Mouse (Mus musculus) limb, embryonic 13.5 days (tissue): ENCODE results near the gene Lgals3bp. TPM values are rescaled to one million over a fixed set of nuclear protein-coding genes. Genes with fewer than 3 reads are reported as not detected.

Experiments
- ATAC-seq: fragments of 200-750 bp; cut with Nextera tagmentation; 2 replicates; pipeline ENCODE4 v1.8.0; 2017; ENCODE audit warnings: low read depth, moderate number of reproducible peaks, moderate TSS enrichment; ENCODE audit not compliant: low FRiP score
- H3K27ac ChIP-seq: fragments of 300-500 bp; sonication (generic); 2 replicates; pipeline ENCODE4 v1.5.1; 2015; ENCODE audit warnings: inconsistent platforms, mild to moderate bottlenecking, moderate library complexity
- H3K27me3 ChIP-seq: fragments of 300-500 bp; sonication (generic); 2 replicates; pipeline ENCODE4 v1.6.1; 2015; ENCODE audit warnings: mild to moderate bottlenecking, inconsistent platforms
- H3K36me3 ChIP-seq: fragments of 300-500 bp; sonication (generic); 2 replicates; pipeline ENCODE4 v1.6.1; 2015; ENCODE audit warnings: inconsistent platforms, mild to moderate bottlenecking, moderate library complexity
- H3K4me1 ChIP-seq: fragments of 300-500 bp; sonication (generic); 2 replicates; pipeline ENCODE4 v1.6.1; 2015; ENCODE audit warnings: inconsistent platforms
- H3K4me2 ChIP-seq: fragments of 300-500 bp; sonication (generic); replicated peaks from 2 replicates; pipeline ENCODE4 v1.6.1; 2015; ENCODE audit warnings: inconsistent platforms, mild to moderate bottlenecking, moderate library complexity
- H3K4me3 ChIP-seq: fragments of 300-500 bp; sonication (generic); 2 replicates; pipeline ENCODE4 v1.5.1; 2015; ENCODE audit warnings: moderate library complexity, mild to moderate bottlenecking, inconsistent platforms
- H3K9ac ChIP-seq: fragments of 300-500 bp; sonication (generic); 2 replicates; pipeline ENCODE4 v1.6.1; 2015; ENCODE audit warnings: mild to moderate bottlenecking, inconsistent platforms
- H3K9me3 ChIP-seq: fragments of 300-500 bp; sonication (generic); 2 replicates; pipeline ENCODE4 v1.6.1; 2016; ENCODE audit warnings: inconsistent platforms
- WGBS: fragments of 180-500 bp; shearing (Covaris S2); methylation state at CpG from one replicate; pipeline ENCODE4 v1.1.7; 2015; 5-methylcytosine and 5-hydroxymethylcytosine counted together
- polyA plus RNA-seq: library from polyadenylated mRNA; unstranded; fragments of >200 nt; fragmentation: Nextera tagmentation; extraction: Ambion mirVana; gene quantifications from 2 replicates; pipeline ENCODE4 v1.2.1, GENCODE M21; 2015

Gene Lgals3bp
- polyA plus RNA-seq, 1 experiment from 2014 or later, result 7.3 TPM

- Histone ChIP-seq H3K27me3 (no peaks in the 10 kb centered on the region), H3K27ac (peak overlapping the region; percentile 65; the same call in 1 of the 2 replicates), H3K4me3 (no peak overlapping the region), H3K4me1 (peaks cover 95% of the 10 kb centered on the region), H3K9me3 (no peaks in the 10 kb centered on the region), H3K9ac (no peak overlapping the region), H3K4me2 (peak overlapping the region; percentile 35; the same call in 1 of the 2 replicates), H3K36me3 (peaks cover 22% of the 10 kb centered on the region)
- WGBS, result 83% methylated on average over 5 of the region's 5 CpGs
- no peak for ATAC-seq
Observed at GRCm38 (mm10) chr11:118349494-118349893, 52.4 kb downstream of the Lgals3bp start.

GRCm38 (mm10) chr11:118348877-118349276 is 53.0 kb downstream of the Lgals3bp start:
- Histone ChIP-seq H3K36me3 (peaks cover 22% of the 10 kb centered on the region), H3K9me3 (no peaks in the 10 kb centered on the region), H3K4me3 (no peak overlapping the region), H3K4me2 (peak overlapping the region; percentile 35), H3K27ac (peak overlapping the region; percentile 73), H3K4me1 (peaks cover 93% of the 10 kb centered on the region), H3K27me3 (no peaks in the 10 kb centered on the region), H3K9ac (0 out of 2 replicates have a peak overlapping the region, but pooled peaks have one; percentile 43)
- no peak; the same call in 1 of the 2 replicates for ATAC-seq
- WGBS, result 44% methylated on average over 5 of the region's 5 CpGs

GRCm38 (mm10) chr11:118348419-118348818 is 53.5 kb downstream of the Lgals3bp start:
- no peak for ATAC-seq
- Histone ChIP-seq H3K4me2 (0 out of 2 replicates have a peak overlapping the region, but pooled peaks have one; percentile 35), H3K27ac (peak overlapping the region; percentile 73), H3K9me3 (no peaks in the 10 kb centered on the region), H3K9ac (no peak overlapping the region), H3K36me3 (peaks cover 22% of the 10 kb centered on the region), H3K4me1 (peaks cover 93% of the 10 kb centered on the region), H3K27me3 (no peaks in the 10 kb centered on the region), H3K4me3 (no peak overlapping the region)
- 48% methylated on average over 3 of the region's 3 CpGs for WGBS

GRCm38 (mm10) chr11:118347911-118348310 is 54.0 kb downstream of the Lgals3bp start:
- Histone ChIP-seq H3K9me3 (no peaks in the 10 kb centered on the region), H3K4me3 (no peak overlapping the region), H3K4me2 (no peak overlapping the region), H3K27me3 (no peaks in the 10 kb centered on the region), H3K27ac (no peak overlapping the region), H3K4me1 (peaks cover 93% of the 10 kb centered on the region), H3K36me3 (peaks cover 22% of the 10 kb centered on the region), H3K9ac (no peak overlapping the region)
- ATAC-seq, result no peak
- WGBS, result 79% methylated on average over 12 of the region's 12 CpGs

GRCm38 (mm10) chr11:118347391-118347790 is 54.5 kb downstream of the Lgals3bp start:
- H3K4me1 ChIP-seq, result peaks cover 93% of the 10 kb centered on the region

GRCm38 (mm10) chr11:118346395-118347096 is 55.3 kb downstream of the Lgals3bp start:
- no peak overlapping the region for H3K4me2 ChIP-seq
- H3K4me3 ChIP-seq, result no peak overlapping the region
- H3K27me3 ChIP-seq, result no peaks in the 10 kb centered on the region
- H3K4me1 ChIP-seq, result peaks cover 93% of the 10 kb centered on the region
- ATAC-seq, result no peak
- no peaks in the 10 kb centered on the region for H3K9me3 ChIP-seq
- H3K36me3 ChIP-seq, result peaks cover 8% of the 10 kb centered on the region
- no peak overlapping the region for H3K27ac ChIP-seq
- H3K9ac ChIP-seq, result no peak overlapping the region
- 88% methylated on average over 8 of the region's 8 CpGs for WGBS

More at GRCm38 (mm10) chr11:118347391-118347790, 54.5 kb downstream of the Lgals3bp start:
- no peak for ATAC-seq
- H3K4me3 ChIP-seq, result no peak overlapping the region
- H3K27ac ChIP-seq, result no peak overlapping the region
- H3K9ac ChIP-seq, result no peak overlapping the region
- WGBS, result 96% methylated on average over 2 of the region's 2 CpGs
- H3K9me3 ChIP-seq, result no peaks in the 10 kb centered on the region
- H3K36me3 ChIP-seq, result peaks cover 16% of the 10 kb centered on the region
- H3K27me3 ChIP-seq, result no peaks in the 10 kb centered on the region
- H3K4me2 ChIP-seq, result no peak overlapping the region

- Histone ChIP-seq H3K9ac (no peak overlapping the region), H3K36me3 (peaks cover 3% of the 10 kb centered on the region; the same call in 1 of the 2 replicates), H3K4me1 (peaks cover 90% of the 10 kb centered on the region), H3K9me3 (no peaks in the 10 kb centered on the region), H3K4me2 (0 out of 2 replicates have a peak overlapping the region, but pooled peaks have one; percentile 3), H3K27ac (peak overlapping the region; percentile 7; the same call in 1 of the 2 replicates), H3K27me3 (no peaks in the 10 kb centered on the region), H3K4me3 (no peak overlapping the region)
- 48% methylated on average over 4 of the region's 4 CpGs for WGBS
- peak; percentile 57; the same call in 1 of the 2 replicates for ATAC-seq
Observed at GRCm38 (mm10) chr11:118345693-118346092, 56.2 kb downstream of the Lgals3bp start.

- H3K4me1 ChIP-seq, result peaks cover 69% of the 10 kb centered on the region
- no peak overlapping the region for H3K4me3 ChIP-seq
- H3K36me3 ChIP-seq, result peaks cover 18% of the 10 kb centered on the region
- no peak overlapping the region for H3K9ac ChIP-seq
- no peak overlapping the region for H3K27ac ChIP-seq
- H3K9me3 ChIP-seq, result no peaks in the 10 kb centered on the region
- no peaks in the 10 kb centered on the region for H3K27me3 ChIP-seq
- ATAC-seq, result no peak
- H3K4me2 ChIP-seq, result no peak overlapping the region
- 70% methylated on average over 2 of the region's 2 CpGs for WGBS
Observed at GRCm38 (mm10) chr11:118343629-118344028, 58.3 kb downstream of the Lgals3bp start.

Other genes starting within 250 kb of the Lgals3bp start
- gene Cyth1, start 153.5 kb downstream of the Lgals3bp start, polyA plus RNA-seq, result 15.9 and 17.1 TPM in 2 replicates
- gene Usp36, start 111.8 kb downstream of the Lgals3bp start, polyA plus RNA-seq, result 22.1 and 25.0 TPM in 2 replicates
- gene Cep295nl, start 59.6 kb downstream of the Lgals3bp start, polyA plus RNA-seq, result 0.55 and 0.86 TPM in 2 replicates
- 115 and 116 TPM in 2 replicates for gene Timp2, start 46.4 kb downstream of the Lgals3bp start, polyA plus RNA-seq
- gene Cant1, start 17.0 kb upstream of the Lgals3bp start, polyA plus RNA-seq, result 31.1 and 32.1 TPM in 2 replicates
- gene C1qtnf1, start 26.1 kb upstream of the Lgals3bp start, polyA plus RNA-seq, result 6.6 TPM in 2 replicates
- 4.9 and 5.5 TPM in 2 replicates for gene Engase, start 74.7 kb upstream of the Lgals3bp start, polyA plus RNA-seq